Mouse (Mus musculus): ENCODE data around the gene Bpifa6.

Gene Bpifa6

GRCm38 (mm10) chr2:154038932-154039331 lies 64.2 kb downstream of the Bpifa6 start:
- peak in 1 of 2 experiments; percentile 45 for DNase-seq (ENCODE audit: low spot score in 2 of 2)

- DNase-seq (ENCODE audit: low spot score in 2 of 2) = no peak
Observed at GRCm38 (mm10) chr2:154044743-154045142, 70.0 kb downstream of the Bpifa6 start.
